ENCODE assay signal across 8 mouse cellular contexts in the genomic region with DNA sequence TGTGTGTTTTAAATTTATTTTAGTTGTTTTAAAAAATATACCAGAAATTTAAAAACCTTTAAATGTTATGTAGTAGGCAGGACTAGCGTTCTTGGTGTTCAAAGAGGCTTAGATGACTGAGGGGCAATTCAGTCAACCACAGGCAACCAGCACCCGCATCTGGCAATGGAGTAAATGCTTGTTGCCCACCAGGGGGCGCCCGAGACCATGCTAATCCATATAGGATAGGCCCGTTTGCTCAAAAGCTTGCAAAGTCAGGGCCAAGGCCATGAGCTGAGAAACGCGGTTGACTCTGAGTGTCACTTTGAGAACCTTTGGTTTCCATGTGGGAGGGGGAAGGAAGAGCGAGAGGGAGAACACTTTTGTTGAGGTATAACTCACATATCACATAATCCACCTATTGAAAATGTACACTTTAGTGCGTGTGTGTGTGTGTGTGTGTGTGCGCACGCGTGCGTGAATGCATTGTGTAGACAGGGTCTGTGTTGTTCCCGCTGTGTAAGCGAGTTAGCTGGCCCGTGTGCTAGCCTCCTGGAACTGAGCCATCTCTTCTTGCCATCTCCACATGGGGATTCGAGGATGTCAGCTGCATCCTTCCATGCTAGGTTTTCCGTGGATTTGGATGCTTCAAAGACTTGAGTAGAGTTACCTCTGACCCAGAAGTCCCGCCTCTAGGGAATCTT. TPM values are rescaled to one million over a fixed set of nuclear protein-coding genes. Genes with fewer than 3 reads are reported as not detected.
A peak's percentile ranks its signal among the peaks of the same experiment; 100 is the strongest.
DNase-seq lines count a peak whose midpoint lies in the region; ATAC-seq lines count a peak whose summit lies in the region.

No protein-coding gene starts in this region.

- 0 out of 2 replicates have a peak, but pooled peaks cover 4% of the 10 kb centered on the region for H3K4me1 ChIP-seq in hindbrain, embryonic 16.5 days (ENCODE audit: control insufficient read depth, insufficient read depth, low read depth, low read length)

- H3K4me3 ChIP-seq in hindbrain, embryonic 16.5 days (ENCODE audit: low read length) = no peak overlapping the region

- H3K9ac ChIP-seq in hindbrain, embryonic 16.5 days (ENCODE audit: low read depth, low read length) = no peak overlapping the region

- peaks cover 2% of the 10 kb centered on the region; the same call in 1 of the 2 replicates for H3K27me3 ChIP-seq in hindbrain, embryonic 16.5 days (replicated peaks; ENCODE audit: control insufficient read depth, insufficient read depth, low read length)

- no peak overlapping the region for H3K27ac ChIP-seq in hindbrain, embryonic 16.5 days (ENCODE audit: low read depth, low read length)

- H3K36me3 ChIP-seq in hindbrain, embryonic 16.5 days (ENCODE audit: control insufficient read depth, insufficient read depth, low read length) = no peaks in the 10 kb centered on the region

- WGBS in hindbrain, embryonic 16.5 days = 44% methylated on average over 19 of the region's 19 CpGs

- H3K9me3 ChIP-seq in hindbrain, embryonic 16.5 days (ENCODE audit: control insufficient read depth, low read length) = no peaks in the 10 kb centered on the region

- DNase-seq in R1 (ENCODE audit: low read depth, low spot score) = peak; percentile 94
- DNase-seq in cerebellum, postnatal 10 days = peak; percentile 98 to 99
- DNase-seq in frontal cortex, postnatal 10 days (ENCODE audit: low spot score in 2 of 2) = peak; percentile 78 to 88
- DNase-seq in left cerebral cortex, adult 11 months (ENCODE audit: low spot score) = peak; percentile 47
- peak; percentile 88 to 91 for DNase-seq in lung, postnatal 4 days
- DNase-seq in right cerebral cortex, adult 18-20 months = peak; percentile 87
- DNase-seq in urinary bladder, adult 18-20 months (ENCODE audit: low spot score in 2 of 2) = peak; percentile 72 to 81

- ATAC-seq in hindbrain, embryonic 16.5 days = peak; percentile 85

- no peak overlapping the region for H3K4me2 ChIP-seq in hindbrain, embryonic 16.5 days (ENCODE audit: low read length)

RNA-seq across cellular contexts. Expression of a gene that starts 32.8 kb away (rescaled TPM):
- polyA plus RNA-seq in hindbrain, embryonic 16.5 days (2015; fragmentation: Nextera tagmentation; extraction: Ambion mirVana) = 33.2 and 37.2 TPM in 2 replicates

Comparison
In these comparisons a context has a peak if more than half of its experiments do, and no peak if none do; other contexts are left out.
1. DNase-seq: peak in every context shown above with its lines; median percentile 98 in cerebellum, postnatal 10 days; 94 in R1; 90 in lung, postnatal 4 days; 87 in right cerebral cortex, adult 18-20 months; 83 in frontal cortex, postnatal 10 days; 76 in urinary bladder, adult 18-20 months; 47 in left cerebral cortex, adult 11 months.